Mouse (Mus musculus) gastrocnemius, postnatal 4 days (tissue): Measurements from ENCODE around the gene Olfr1009. TPM values are rescaled to one million over a fixed set of nuclear protein-coding genes. Genes with fewer than 3 reads are reported as not detected.
"Not testable (repeated sequence)": the region's sequence is repeated elsewhere in the genome, so short reads cannot be mapped to it uniquely, and the experiment has no call there.

Experiments
- DNase-seq, 2 experiments: peaks; one replicate each; pipeline ENCODE4 v3.0.0; 2021 to 2022; ENCODE audit warnings: low spot score in 2 of 2, mixed read lengths in 2 of 2
- long read RNA-seq, 2 experiments: library from polyadenylated mRNA; stranded (forward); transcript quantifications; one replicate each; pipeline ENCODE4 v2.0.0; 2021
- total RNA-seq, 2 experiments: library from RNA; stranded (reverse); gene quantifications; 2 replicates each; pipeline ENCODE4 v1.2.3; 2021

The Olfr1009 gene
- not detected for total RNA-seq
- long read RNA-seq, experiment 1: 0 reads
- long read RNA-seq, experiment 2: 0 reads

DNA sequence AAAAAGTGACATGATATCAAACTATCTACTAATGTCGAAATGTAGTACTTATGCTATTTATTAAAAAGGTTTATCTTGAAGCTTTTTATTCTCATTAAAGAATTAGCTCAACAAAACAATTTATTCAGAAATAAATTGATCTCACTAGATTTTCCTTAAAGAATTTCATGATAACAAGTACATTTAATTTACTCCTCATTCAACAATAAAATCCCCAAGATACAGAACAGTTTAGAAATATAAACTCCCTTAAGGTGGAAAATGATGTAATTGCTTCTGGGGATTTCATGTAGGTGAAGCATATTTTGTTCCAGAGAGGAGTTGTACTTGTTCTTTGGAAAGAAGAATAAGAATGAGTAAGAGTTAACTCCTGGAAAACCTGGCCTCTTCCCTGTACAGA lies at the start of gene Olfr1009:
Gene Olfr1009, plus strand, starts transcription at position 301 of the 400 bp plus-strand sequence.
- no peak for DNase-seq

DNA sequence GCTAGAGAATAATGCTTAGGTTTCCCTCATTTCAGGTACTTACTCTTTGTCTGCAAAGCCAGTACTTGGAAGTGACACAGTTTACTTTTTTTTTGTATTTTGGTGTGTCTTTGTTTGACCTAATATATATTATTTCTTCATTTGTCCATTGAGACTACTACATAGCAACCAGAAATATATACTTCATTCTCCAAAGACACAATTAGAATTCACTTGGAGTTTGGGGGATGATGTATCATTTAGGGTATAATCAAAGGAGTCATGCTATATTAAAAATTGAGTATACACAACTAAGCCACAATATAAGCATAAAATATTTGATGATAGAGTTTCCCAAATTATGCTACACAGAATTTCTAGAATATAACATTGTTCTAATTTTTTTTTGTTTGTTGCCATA lies 36.6 kb upstream of the Olfr1009 start, which contains the start of gene Olfr1006:
Gene Olfr1006, minus strand, starts transcription at position 101 of the 400 bp plus-strand sequence.
- no peak for DNase-seq

DNA sequence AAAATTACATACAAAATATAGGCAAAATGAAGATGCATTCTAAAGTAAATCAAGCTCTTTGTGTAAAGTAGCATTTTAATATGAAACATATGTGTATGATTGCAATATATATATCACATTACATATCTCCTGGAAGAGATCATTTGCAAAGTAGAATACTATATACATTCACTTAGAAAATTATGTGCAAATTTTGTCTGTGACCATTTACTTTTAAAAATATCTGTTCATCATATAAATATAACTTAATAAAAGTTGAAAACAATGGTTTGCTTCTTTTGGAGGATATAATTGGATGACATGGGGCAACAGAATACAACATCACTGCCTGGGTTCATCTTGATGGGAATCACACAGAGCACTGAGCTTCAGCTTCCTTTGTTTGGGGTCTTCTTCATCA lies 26.1 kb upstream of the Olfr1009 start, which contains the start of gene Olfr1008:
Gene Olfr1008, plus strand, starts transcription at position 301 of the 400 bp plus-strand sequence.
- DNase-seq: no peak

DNA sequence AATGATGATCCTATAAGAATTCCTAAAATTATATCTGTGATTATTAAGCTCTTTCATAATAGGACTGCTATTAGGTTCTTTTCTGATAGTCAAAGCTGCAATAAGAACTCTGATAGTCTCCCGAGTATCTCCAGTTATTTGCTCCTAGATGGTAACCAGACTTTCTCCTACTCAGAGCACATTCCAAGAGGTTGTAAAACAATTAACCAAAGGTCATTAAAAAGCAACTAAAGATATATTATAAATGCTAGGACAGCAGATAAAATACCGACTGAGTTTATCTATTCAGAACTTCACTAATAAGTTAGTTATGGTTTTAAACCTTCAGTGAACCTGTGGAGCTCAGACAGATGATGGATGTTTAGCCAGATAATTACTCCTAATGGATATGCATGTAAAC lies 4.5 kb upstream of the Olfr1009 start:
- not testable (repeated sequence) for DNase-seq

DNA sequence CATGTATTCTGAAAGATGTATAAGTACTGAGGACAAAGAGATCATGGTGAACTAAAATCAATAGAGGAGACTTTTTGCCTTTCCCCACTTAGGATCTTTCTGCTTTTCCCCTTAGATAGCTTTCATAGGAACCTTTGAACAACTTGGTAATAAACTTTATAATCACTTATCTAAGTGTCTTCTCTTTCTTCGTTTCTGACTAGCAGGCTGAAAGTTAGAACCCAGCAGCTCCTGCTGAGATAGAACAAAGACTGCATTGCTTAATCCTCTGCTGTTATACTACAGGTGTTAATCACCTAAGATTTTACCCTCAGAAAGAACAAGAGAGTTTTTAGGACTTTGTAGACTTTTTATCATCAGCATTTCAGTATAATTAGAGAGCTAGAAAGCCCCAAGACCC lies 4.1 kb upstream of the Olfr1009 start:
- no peak for DNase-seq

DNA sequence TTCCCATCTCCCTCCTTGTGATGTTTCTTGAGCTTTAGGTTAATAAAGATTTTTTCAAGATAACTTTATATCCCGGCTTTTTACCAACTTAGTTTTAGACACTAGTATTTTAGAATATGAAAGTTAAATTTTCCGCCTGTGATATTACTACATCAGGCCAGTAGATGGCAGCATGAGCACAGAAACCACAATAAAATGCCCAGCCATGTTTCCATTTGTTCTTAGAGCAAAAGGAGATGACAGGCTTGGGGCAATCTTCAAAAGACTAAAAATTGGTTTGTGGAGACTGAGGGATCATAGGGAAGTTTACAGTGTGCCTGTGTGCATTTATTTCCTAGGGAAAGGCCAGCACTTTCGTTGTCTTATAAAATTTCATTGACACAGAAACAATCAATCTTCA lies 10.6 kb downstream of the Olfr1009 start:
- DNase-seq: no peak

DNA sequence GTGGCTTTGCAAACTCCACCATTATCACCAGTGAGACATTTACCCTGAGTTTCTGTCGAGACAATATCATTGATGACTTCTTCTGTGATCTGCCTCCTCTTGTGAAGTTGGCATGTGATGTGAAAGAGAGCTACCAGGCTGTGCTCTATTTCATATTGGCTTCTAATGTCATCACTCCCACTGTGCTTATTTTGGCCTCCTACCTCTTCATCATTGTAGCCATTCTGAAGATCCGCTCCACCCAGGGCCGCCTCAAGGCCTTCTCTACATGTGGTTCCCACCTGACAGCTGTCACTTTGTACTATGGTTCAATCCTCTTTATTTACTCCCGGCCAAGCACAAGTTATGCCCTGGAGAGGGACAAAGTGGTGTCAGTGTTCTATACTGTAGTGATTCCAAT lies 38.6 kb downstream of the Olfr1009 start:
- no peak for DNase-seq

DNA sequence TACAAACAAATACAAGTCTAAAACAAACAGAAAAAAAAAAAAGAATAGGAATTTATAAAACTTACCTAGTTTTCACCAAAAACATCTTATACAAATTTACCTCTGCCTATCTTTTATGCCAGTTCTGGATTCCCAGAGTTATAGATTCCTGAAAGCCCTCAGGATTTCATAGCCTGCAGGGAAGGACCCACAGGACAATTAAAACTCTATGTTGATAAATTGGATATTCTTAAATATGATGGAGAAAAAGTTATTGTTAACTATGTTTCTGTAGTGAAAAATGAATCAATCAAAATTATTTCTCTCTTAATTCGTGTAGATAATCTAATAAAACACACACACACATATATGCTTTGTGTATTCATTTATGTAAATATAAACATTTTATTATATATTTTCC lies 47.4 kb downstream of the Olfr1009 start, which contains the start of gene Olfr1012:
Gene Olfr1012, minus strand, starts transcription at position 101 of the 400 bp plus-strand sequence.
- DNase-seq: no peak

DNA sequence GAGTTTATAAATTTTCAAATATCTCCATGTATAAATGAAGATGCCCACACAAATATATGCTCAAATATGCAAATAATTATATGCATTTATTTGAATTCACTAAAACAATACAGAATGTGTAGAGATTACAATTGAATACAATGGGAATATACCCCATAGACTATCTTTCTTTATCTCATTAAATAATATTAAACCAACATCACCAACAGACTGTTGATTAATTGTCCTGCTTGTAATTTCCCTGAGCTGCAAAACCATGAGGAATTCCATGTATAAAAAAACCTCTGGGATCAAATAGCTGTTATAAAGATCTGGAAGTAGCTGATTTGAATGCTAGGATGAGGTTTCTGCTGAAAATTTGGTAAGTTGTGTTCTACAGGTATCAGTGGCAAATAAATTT lies 51.6 kb downstream of the Olfr1009 start, which contains the start of gene Olfr1013:
Gene Olfr1013, plus strand, starts transcription at position 301 of the 400 bp plus-strand sequence.
- no peak for DNase-seq

DNA sequence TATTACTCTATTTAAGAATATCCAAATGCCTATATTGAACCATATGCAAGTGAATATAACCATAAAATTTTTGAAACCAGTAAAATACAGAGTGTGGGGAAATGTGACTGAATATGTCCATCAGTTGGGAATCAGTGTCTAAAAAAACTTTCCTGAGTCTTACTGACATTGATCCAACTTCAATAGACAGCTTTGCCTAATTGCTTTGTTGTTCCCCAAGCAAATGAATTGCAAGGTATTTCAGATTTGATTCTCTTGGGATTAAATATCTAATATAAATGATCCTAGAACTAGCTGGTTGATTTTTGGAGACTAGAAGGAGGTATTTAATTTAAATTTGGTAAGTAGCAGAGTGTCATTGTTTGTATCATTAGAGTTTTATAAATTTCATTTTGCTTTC lies 57.2 kb downstream of the Olfr1009 start, which contains the start of gene Olfr1014:
Gene Olfr1014, plus strand, starts transcription at position 301 of the 400 bp plus-strand sequence.
- DNase-seq: no peak

Other genes starting within 250 kb of the Olfr1009 start
- under 1 TPM; 0.18 to 0.34 TPM for gene 4833423E24Rik, start 196.4 kb upstream of the Olfr1009 start, total RNA-seq
- gene Olfr996, start 136.2 kb upstream of the Olfr1009 start, total RNA-seq: not detected
- gene Olfr998, start 126.5 kb upstream of the Olfr1009 start, total RNA-seq: not detected
- gene Olfr1000, start 103.5 kb upstream of the Olfr1009 start, total RNA-seq: not detected
- gene Olfr1002, start 64.7 kb upstream of the Olfr1009 start, total RNA-seq: not detected
- not detected for gene Olfr154, start 51.0 kb upstream of the Olfr1009 start, total RNA-seq
- gene Olfr1006, start 36.7 kb upstream of the Olfr1009 start, total RNA-seq: not detected
- not detected for gene Olfr1008, start 26.0 kb upstream of the Olfr1009 start, total RNA-seq
- gene Olfr1012, start 47.3 kb downstream of the Olfr1009 start, total RNA-seq: not detected
- not detected for gene Olfr1013, start 51.7 kb downstream of the Olfr1009 start, total RNA-seq
- not detected for gene Olfr1014, start 57.3 kb downstream of the Olfr1009 start, total RNA-seq
- gene Olfr1015, start 66.6 kb downstream of the Olfr1009 start, total RNA-seq: not detected
- gene Olfr1016, start 87.1 kb downstream of the Olfr1009 start, total RNA-seq: not detected
- not detected for gene Olfr1018, start 103.1 kb downstream of the Olfr1009 start, total RNA-seq
- gene Olfr1019, start 130.1 kb downstream of the Olfr1009 start, total RNA-seq: not detected
- not detected for gene Olfr1020, start 131.6 kb downstream of the Olfr1009 start, total RNA-seq
- not detected for gene Olfr1022, start 153.2 kb downstream of the Olfr1009 start, total RNA-seq
- not detected for gene Olfr1023, start 170.2 kb downstream of the Olfr1009 start, total RNA-seq
- gene Olfr1024, start 189.6 kb downstream of the Olfr1009 start, total RNA-seq: not detected
- gene Olfr1025-ps1, start 199.8 kb downstream of the Olfr1009 start, total RNA-seq: not detected
- gene Olfr1026, start 206.1 kb downstream of the Olfr1009 start, total RNA-seq: not detected
- gene Olfr1028, start 235.0 kb downstream of the Olfr1009 start, total RNA-seq: not detected